22 mouse cellular contexts compared by ENCODE assay signal in the genomic region with DNA sequence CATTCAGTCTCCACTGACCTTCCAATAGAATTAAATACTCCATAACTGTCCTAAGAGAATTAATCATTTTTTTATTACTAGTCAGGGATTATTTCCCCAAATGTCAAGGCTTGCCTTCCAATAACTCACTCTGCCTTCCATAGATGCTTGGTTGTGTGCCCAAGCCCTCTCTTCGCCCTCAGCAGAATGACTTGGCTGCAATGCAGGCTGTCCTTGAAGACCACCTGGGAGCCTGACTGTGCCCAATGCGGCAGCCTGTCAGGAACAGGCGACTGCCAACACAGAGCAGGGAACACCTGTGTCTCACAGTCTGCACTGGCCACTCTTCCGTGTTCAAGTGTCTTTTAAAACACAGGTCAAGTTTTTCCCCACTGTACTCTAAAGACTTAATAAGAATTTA.
DNase-seq lines count a peak whose midpoint lies in the region; ATAC-seq and TF ChIP-seq lines count a peak whose summit lies in the region.
"Had no signal": no experiment of that assay in that cellular context is flagged by ENCODE, and none has a peak within 500 bp of the region (broad histone marks: within the 10 kb centered on the region; RNA-seq: fewer than 3 reads in every experiment).

No protein-coding gene starts in this region.

- ATAC-seq in cerebellum, adult (ENCODE audit: insufficient number of reproducible peaks, low FRiP score, low TSS enrichment), result no peak
- ATAC-seq: CD4-positive, CD25-positive, alpha-beta regulatory T cell, adult 4 months; intestine, postnatal 0 days had no signal

- no peak overlapping the region for H3K4me3 ChIP-seq in gastrocnemius, adult 2 months
- H3K4me3 ChIP-seq: forebrain, embryonic 10.5 days; heart, embryonic 12.5 days; hindbrain, embryonic 10.5 days; kidney, embryonic 15.5 days; liver, embryonic 13.5 days; midbrain, embryonic 12.5 days had no signal

- no peak for TF ChIP-seq CTCF in gastrocnemius, adult 2 months (IDR thresholded peaks at IDR 0.05)

- intact Hi-C loops in left cerebral cortex, postnatal 36 days (cut with DNase I), result no loop called here
- intact Hi-C loops in gastrocnemius, adult 2 months (cut with DNase I), result no loop called here

- H3K27ac ChIP-seq in gastrocnemius, adult 2 months, result no peak overlapping the region
- H3K27ac ChIP-seq: forebrain, embryonic 10.5 days; hindbrain, embryonic 10.5 days; kidney, embryonic 15.5 days; liver, embryonic 13.5 days; midbrain, embryonic 12.5 days had no signal

- peak; percentile 3 to 13 for DNase-seq in cerebellum, adult 18-20 months
- peak; percentile 81 for DNase-seq in adrenal gland, adult 2 months
- peak; percentile 73 to 75 for DNase-seq in adrenal gland, postnatal 36 days
- peak; percentile 40 for DNase-seq in cerebellum, adult 9-11 months
- no peak for DNase-seq in heart, adult 11 months
- no peak for DNase-seq in left cerebral cortex, postnatal 36 days (ENCODE audit: low spot score in 2 of 2)
- no peak for DNase-seq in gastrocnemius, adult 2 months
- DNase-seq: heart, postnatal 10 days; kidney, postnatal 36 days; layer of hippocampus, postnatal 36 days; liver, embryonic 13.5 days; lung, adult 2 months; lung, postnatal 14 days; thymus, postnatal 36 days had no signal

Comparison
In these comparisons a context has a peak if more than half of its experiments do, and no peak if none do; other contexts are left out.
1. DNase-seq: peak in cerebellum, adult 18-20 months (2 of 2), adrenal gland, adult 2 months (single experiment), adrenal gland, postnatal 36 days (2 of 2) and cerebellum, adult 9-11 months (single experiment); none in heart, adult 11 months (single experiment), left cerebral cortex, postnatal 36 days (0 of 2) and gastrocnemius, adult 2 months (single experiment).